Mouse (Mus musculus) skeletal muscle tissue, adult 2 months (tissue): Measurements from ENCODE around the gene Chd6.
"Not testable (repeated sequence)": the region's sequence is repeated elsewhere in the genome, so short reads cannot be mapped to it uniquely, and the experiment has no call there.

ENCODE experiments used
- DNase-seq: peaks from one replicate; pipeline ENCODE4 v3.0.0-alpha.2; 2012; ENCODE audit warnings: low read depth, low spot score

Gene Chd6

GRCm38 (mm10) chr2:160982636-160983035, 126.2 kb downstream of the Chd6 start:
- no peak for DNase-seq

GRCm38 (mm10) chr2:160981791-160982190, 127.1 kb downstream of the Chd6 start:
- DNase-seq, result no peak

GRCm38 (mm10) chr2:160978651-160979050, 130.2 kb downstream of the Chd6 start:
- DNase-seq, result no peak

GRCm38 (mm10) chr2:160977248-160977647, 131.6 kb downstream of the Chd6 start:
- DNase-seq, result peak; percentile 61

- DNase-seq, result no peak
Observed at GRCm38 (mm10) chr2:160973648-160974215, 135.1 kb downstream of the Chd6 start.

- DNase-seq, result no peak
Observed at GRCm38 (mm10) chr2:160972103-160972792, 136.6 kb downstream of the Chd6 start.

GRCm38 (mm10) chr2:160962149-160962548, 146.7 kb downstream of the Chd6 start:
- no peak for DNase-seq

GRCm38 (mm10) chr2:160960956-160961646, 147.8 kb downstream of the Chd6 start:
- DNase-seq, result no peak

GRCm38 (mm10) chr2:160959901-160960300, 149.0 kb downstream of the Chd6 start:
- peak; percentile 32 for DNase-seq

GRCm38 (mm10) chr2:160958737-160959136, 150.1 kb downstream of the Chd6 start:
- no peak for DNase-seq

- not testable (repeated sequence) for DNase-seq
Observed at GRCm38 (mm10) chr2:160957801-160958200, 151.1 kb downstream of the Chd6 start.

- not testable (repeated sequence) for DNase-seq
Observed at GRCm38 (mm10) chr2:160957307-160957706, 151.6 kb downstream of the Chd6 start.

- peak; percentile 48 for DNase-seq
Observed at GRCm38 (mm10) chr2:160955331-160955730, 153.5 kb downstream of the Chd6 start.

GRCm38 (mm10) chr2:160954541-160954940, 154.3 kb downstream of the Chd6 start:
- no peak for DNase-seq

- no peak for DNase-seq
Observed at GRCm38 (mm10) chr2:160953131-160953873, 155.6 kb downstream of the Chd6 start.

GRCm38 (mm10) chr2:160951595-160951994, 157.3 kb downstream of the Chd6 start:
- no peak for DNase-seq

- no peak for DNase-seq
Observed at GRCm38 (mm10) chr2:160942443-160942842, 166.4 kb downstream of the Chd6 start.

- no peak for DNase-seq
Observed at GRCm38 (mm10) chr2:160940930-160941709, 167.8 kb downstream of the Chd6 start.

GRCm38 (mm10) chr2:160934451-160934850, 174.4 kb downstream of the Chd6 start:
- DNase-seq, result no peak

GRCm38 (mm10) chr2:160933890-160934289, 175.0 kb downstream of the Chd6 start:
- no peak for DNase-seq

GRCm38 (mm10) chr2:160932981-160933380, 175.9 kb downstream of the Chd6 start:
- peak; percentile 55 for DNase-seq
